Mouse (Mus musculus): ENCODE results near the gene Mertk. TPM values are rescaled to one million over a fixed set of nuclear protein-coding genes. Genes with fewer than 3 reads are reported as not detected.

Gene Mertk
- polyA plus RNA-seq, 1 experiment, result 6.5 TPM

DNA sequence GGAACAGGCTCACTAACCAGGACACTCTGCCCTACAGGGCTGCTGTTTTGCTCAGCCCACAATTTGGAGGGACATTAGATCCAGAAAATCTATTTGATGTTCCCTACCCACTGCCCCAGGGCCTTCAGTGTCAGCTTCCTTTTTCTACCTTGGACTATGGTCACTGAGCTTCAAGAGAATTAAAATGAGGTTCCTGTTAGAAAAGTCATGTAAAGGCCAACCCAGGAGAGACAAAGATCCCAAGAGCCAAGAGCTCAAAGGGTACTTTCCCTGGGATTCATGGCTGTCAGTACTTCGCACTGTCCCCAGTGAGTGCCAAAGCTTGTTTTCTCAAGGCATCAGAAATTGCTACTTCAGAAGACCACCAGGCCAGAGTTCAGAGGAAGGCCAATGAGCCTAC lies 17.2 kb downstream of the Mertk start:
- 94% methylated on average over 1 of the region's 1 CpGs for WGBS
- no peak for DNase-seq (ENCODE audit: low read depth, low spot score)

DNA sequence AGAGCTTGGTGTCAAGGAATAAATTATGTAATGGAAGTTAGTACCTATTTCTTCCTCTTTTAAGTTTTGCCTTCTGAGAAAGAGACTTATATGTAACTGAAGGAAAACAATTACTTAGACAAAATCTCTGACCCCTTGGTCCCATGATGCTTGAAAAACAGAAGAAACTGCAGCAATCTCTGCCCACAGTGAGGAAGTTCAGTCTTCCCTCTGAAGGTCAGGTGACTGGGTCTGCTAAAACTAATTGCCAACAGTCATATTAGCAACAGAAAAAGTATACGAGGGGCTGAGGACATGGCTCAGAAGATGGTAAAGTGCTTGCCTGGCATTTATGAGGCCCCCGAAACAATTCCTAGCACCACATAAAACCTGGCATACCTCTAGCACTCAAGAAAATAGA lies 20.6 kb downstream of the Mertk start:
- WGBS, result 92% methylated on average over 2 of the region's 2 CpGs
- DNase-seq (ENCODE audit: low read depth, low spot score), result no peak

DNA sequence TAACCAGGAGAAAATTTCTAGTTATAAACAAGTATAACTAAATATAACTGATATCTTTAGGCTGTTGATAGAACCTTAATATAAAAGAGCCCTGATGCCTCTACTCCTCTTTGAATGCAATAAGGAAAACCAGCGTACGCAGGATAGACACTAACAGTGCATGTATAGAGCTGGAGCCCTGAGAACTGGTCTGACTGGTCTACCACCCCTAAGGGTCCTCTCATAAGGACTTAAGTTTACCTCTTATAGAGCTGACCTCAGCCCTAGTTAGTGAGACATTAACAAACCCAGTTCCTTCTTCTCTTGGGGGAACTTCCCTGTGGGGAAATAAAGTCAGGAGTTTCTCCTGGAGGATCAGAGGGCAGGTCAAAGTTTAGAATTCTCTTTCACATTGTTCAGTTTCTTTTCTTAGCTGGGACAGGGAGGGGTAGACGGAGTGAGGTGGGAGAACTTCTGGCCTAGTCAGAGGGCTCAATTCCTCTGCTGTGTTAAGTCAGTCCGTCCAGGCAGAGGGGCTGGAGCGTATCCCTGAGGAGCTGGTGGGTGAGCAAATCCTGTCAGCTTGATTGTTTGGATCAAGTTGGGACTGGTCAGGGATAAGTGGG lies 23.5 kb downstream of the Mertk start:
- WGBS, result 48% methylated on average over 5 of the region's 5 CpGs
- DNase-seq (ENCODE audit: low read depth, low spot score), result no peak

DNA sequence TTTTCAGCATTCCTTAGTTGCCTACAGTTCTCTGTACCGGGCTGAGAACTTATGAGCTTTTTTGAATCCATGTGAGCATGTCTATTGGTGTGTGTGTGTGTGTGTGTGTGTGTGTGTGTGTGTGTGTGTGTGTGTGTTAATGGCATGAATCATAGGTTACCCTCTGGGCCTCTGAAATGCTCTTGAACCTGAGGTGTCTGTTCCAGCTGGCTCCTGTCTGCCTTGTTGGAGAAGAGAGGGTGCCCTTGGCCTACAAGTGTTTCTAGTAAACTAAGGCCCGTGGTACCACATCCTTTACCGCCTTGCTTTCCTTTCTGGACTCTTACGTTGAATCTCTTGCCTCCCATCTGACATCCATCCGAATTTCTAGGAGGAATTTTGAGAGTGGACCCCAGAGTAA lies 27.3 kb downstream of the Mertk start:
- WGBS, result 41% methylated on average over 5 of the region's 5 CpGs
- DNase-seq (ENCODE audit: low read depth, low spot score), result no peak

DNA sequence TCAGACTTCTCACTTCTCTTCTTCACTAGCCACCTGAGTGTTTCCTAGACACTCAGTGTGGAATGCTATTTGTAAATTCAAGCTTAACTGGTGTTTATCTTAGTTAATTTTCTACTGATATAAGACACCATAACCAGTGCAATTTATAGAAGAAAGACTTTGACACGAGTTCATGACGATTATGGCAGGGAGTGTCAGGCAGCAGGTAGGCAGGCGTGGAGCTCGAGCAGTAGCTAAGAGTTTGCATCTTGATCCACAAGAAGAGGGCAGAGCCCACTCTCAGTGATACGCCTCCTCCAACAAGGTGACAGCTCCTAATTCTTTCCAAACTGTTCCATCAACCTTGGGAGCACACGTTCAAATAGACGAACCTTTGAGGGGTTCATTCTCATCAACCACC lies 27.9 kb downstream of the Mertk start:
- DNase-seq (ENCODE audit: low read depth, low spot score), result no peak
- WGBS, result 26% methylated on average over 7 of the region's 7 CpGs

DNA sequence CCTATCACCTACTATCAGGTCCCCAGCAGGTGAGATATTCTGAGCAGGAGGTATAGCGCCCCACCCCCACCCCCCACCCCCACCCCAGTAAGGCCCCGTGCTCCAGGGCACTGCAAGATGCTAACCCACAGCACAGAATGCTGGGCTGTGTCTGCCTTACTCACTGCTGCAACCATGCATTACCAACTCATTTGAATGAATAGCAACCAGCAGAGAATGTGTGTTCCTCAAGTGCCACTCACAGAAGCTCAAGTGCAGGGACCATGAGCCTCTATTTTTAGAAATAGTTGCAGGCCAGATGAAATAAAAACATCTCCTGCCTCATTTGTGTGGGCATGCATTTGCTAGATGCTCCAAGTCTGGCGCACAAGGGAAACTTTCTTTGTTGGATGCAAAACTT lies 28.8 kb downstream of the Mertk start:
- DNase-seq (ENCODE audit: low read depth, low spot score), result no peak
- 68% methylated on average over 3 of the region's 3 CpGs for WGBS

DNA sequence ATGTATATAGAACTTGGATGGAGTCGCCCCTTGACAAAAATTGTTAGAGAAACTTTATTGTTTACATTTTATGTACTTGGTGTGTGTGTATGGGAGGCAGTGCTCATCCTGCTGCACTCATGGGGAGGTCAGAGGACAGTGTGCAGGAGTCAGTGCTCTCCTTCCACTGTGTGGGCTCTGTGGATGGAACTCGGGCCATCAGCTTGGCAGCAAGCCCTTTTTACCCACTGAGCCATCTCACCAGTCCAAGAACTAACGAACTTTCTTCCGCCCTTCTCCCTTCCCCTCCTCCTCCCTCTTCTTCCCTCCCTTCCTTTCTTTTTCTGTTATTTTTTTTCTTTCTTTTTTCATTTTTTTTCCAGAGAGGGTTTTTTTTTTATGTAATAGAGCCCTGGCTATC lies 29.3 kb downstream of the Mertk start:
- no peak for DNase-seq (ENCODE audit: low read depth, low spot score)
- WGBS, result 68% methylated on average over 4 of the region's 4 CpGs

DNA sequence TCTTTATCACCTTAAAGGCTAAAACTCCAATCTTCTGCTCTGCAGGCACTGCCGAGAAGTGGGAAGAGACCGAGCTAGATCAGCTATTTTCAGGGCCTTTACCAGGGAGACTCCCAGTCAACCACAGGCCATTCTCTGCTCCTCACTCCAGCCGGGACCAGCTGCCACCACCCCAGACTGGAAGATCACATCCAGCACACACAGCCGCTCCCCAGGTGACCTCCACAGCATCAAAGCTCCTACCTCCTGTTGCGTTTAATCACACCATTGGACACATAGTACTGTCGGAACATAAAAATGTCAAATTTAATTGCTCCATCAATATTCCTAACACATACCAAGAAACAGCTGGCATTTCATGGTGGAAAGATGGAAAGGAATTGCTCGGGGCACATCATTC lies 30.4 kb downstream of the Mertk start:
- 90% methylated on average over 7 of the region's 7 CpGs for WGBS
- DNase-seq (ENCODE audit: low read depth, low spot score), result no peak

DNA sequence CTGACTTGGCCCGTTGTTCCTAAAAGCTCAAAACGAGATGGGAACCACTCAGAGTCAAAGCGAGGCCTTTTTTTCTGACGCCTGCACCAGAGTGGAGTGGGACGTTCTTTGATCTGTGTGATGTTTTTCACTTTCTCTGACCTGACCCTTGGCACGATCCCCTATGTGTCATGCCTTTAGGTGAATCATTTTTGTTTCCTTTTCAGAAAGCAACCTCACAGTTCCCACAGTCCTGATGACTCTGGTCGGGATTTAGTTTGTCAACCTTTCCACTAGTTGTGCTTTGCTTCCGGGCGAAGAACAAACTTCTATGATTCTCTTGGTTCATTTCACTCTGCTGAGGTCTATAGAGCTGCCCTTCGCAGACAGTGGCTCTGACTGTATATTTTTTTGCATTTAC lies 32.8 kb downstream of the Mertk start:
- DNase-seq (ENCODE audit: low read depth, low spot score), result no peak
- 75% methylated on average over 10 of the region's 10 CpGs for WGBS

DNA sequence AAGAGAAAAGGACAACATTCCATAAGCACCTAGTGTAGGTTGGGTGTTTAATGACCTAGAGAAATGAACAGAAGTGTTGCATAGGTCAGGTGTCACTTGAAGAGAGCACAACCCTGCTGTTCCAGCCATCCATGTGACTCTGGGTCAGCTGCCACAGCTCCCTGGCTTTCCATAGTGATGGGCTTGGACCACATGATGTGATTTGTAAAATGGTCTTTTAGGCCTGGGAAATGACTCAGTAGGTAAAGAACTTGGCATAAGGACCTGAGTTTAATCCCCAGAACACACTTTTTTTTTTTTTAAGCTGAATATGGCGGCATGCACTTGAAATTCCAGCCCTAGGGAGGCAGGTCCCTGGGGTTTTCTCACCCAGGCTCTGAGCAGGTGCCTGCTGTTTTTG lies 33.2 kb downstream of the Mertk start:
- DNase-seq (ENCODE audit: low read depth, low spot score), result no peak
- 91% methylated on average over 1 of the region's 1 CpGs for WGBS

DNA sequence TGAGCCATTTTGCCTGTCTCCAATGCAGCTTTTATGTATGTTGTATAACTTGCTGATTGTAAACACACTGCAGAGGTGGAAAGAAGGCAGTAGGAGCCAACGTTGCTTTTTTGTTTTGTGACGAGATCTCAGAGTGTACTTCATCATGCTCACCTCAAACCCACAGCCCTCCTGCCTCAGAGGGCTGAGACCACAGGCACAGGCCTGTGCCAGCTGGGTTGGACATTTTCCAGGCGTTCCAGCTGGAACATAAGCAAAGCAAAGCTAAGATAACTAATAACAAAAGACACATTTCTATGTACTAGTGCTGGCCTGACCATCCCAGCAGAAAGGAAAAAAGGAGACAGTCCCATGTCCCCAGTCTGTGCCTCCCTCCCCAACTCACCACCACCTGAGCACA lies 36.3 kb downstream of the Mertk start:
- WGBS, result 50% methylated on average over 3 of the region's 3 CpGs

DNA sequence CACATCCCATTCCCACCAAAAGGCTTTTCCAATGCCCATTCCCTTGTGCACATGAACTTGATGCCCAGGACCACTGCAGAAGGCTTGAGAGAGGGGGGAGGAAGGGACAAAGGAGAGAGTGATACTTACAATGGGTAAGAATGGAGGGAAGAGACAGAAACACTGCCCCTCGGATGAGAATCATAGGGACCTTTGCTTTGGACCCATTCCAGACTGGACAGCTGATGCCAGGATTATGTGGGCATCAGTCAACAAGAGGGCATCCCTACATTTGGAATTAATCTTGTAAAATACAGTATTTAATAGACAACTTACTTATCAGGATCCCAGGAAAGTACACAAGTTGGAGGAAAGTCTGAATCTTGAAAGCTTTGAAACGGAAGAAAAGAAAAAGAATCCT lies 38.3 kb downstream of the Mertk start:
- 93% methylated on average over 2 of the region's 2 CpGs for WGBS
- no peak for DNase-seq (ENCODE audit: low read depth, low spot score)

More for the DNA sequence above, 36.3 kb downstream of the Mertk start:
- no peak for DNase-seq (ENCODE audit: low read depth, low spot score)

DNA sequence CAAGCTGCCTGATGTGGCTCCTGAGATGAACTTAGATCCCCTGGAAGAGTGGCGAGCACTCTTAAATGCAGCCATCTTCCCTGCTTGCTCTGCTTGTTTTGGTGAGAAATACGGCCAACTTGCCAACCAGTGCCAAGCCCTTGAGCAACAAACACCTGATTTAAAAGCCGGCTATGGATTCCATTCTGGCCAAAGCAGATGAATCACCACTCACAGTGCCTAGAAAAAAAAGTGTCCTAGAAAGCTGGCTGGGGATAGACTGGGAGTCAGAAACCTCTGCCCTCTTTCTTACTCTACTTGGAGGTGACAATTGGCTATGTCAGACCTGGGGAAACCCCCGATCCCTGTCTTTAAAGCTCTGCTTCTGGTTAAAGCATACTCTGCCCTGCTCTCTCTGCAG lies 39.0 kb downstream of the Mertk start:
- DNase-seq (ENCODE audit: low read depth, low spot score), result no peak

DNA sequence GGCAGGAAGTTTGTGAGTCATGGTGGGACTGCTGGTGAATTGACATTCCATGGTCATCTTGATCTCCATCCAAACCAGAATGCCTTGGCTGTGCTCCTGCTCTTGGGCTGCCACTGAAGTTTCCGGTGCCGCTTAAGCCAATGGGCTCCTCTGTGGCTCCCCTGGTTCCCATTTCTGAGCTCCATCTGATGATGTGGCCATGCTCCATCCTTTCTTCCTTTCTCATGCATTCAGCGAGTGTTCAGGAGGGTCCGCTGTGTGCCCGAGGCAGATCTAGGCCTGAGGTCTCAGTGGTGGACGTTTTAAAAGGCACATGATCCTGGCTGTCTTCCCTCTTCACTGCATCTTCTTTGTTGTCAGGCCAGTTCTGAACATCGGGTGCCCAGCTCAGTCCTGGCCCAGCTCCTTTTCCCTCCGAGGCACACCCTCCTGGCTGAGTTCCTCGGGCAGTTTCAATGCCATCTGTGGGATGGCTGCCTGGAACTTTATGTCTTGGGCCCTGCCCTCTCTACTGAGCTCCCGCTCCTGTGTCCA lies 40.0 kb downstream of the Mertk start:
- no peak for DNase-seq (ENCODE audit: low read depth, low spot score)
- 40% methylated on average over 10 of the region's 10 CpGs for WGBS

More for the DNA sequence above, 39.0 kb downstream of the Mertk start:
- 79% methylated on average over 4 of the region's 4 CpGs for WGBS

DNA sequence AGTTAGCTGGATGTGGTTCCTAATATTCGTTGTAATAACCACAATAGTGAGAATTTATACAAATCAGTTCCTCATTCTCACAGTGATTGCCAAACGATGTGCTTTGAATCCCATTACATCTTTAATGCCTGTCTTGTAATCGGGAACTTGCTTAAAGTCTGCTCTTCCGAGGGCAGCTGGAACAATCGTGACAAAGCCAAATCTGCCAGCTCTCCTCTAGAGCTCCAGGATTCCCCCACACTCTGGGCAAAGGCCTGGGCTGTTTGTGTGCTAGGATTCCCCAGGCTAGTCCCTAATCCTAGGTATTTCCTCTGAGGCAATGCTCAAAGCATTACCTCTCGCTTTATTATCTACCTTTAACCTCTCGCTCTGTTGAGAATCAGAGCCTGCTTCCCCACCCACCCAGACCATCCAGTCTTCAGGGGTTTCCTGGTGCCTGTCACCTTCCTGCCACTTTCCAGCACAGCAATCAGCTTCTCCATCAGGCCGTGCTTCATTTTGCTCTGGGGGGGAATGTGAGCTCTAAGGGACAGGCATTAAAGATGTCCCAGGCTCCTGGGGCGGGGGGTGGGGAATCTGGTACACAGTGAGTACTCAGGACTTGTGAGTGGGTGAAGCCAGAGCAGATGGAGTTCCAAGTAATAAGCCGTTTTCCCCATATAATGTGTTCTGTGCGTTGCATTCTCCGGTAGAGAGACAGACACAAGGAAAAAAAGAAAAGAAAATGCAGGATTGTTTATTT lies 47.3 kb downstream of the Mertk start:
- 36% methylated on average over 12 of the region's 12 CpGs for WGBS
- DNase-seq (ENCODE audit: low read depth, low spot score), result no peak

DNA sequence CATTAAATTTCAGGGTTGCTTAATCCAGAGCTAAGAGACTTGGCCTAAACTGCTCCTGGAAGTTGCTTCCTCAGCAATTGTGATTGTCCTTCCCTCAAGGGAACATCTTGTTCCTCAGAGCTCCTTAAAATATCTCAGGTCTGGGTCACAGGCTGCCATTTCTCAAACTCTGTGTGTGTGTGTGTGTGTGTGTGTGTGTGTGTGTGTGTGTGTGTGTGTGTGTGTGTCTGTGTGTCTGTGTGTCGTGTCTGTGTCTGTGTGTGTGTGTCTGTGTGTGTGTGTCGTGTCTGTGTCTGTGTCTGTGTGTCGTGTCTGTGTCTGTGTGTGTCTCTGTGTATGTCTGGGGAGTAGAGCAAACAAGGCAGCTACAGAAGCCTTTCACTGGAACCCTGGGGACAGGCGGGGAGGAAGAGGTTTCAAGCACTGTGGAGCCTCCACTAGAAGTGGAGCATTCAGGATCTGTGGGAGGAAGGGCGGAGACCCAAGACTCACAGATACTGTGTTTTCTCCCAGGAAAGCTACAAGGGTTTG lies 47.9 kb downstream of the Mertk start:
- WGBS, result 35% methylated on average over 5 of the region's 5 CpGs
- DNase-seq (ENCODE audit: low read depth, low spot score), result no peak

DNA sequence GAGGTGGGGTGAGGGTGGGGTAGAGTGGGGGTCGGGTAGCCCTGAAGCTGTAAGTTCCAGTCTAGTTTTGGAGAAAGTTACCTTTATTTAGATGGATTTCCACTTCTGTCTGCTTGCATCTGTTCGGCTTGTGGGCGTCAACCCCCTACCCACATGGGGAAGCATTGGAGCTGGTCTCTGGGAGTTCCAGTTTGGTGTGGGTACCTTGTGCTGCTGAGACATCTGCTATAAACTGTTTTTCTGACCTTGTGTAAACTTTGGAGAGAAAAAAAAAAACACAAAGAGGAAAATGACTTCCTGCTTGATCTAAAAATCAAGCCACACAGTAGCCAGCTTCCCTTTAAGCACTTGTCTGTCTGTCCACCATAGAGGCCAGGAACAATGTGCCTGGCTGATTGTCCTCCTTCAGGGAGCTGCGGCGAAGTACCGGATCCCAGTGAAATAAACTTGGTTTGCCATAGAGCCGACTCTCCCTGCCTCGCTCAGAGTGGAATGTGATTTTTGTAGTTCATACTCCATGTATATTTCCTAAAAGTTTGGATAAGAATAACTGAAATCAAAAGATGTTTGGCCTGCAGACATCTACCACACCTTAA lies 48.8 kb downstream of the Mertk start:
- DNase-seq (ENCODE audit: low read depth, low spot score), result no peak
- 30% methylated on average over 8 of the region's 8 CpGs for WGBS

DNA sequence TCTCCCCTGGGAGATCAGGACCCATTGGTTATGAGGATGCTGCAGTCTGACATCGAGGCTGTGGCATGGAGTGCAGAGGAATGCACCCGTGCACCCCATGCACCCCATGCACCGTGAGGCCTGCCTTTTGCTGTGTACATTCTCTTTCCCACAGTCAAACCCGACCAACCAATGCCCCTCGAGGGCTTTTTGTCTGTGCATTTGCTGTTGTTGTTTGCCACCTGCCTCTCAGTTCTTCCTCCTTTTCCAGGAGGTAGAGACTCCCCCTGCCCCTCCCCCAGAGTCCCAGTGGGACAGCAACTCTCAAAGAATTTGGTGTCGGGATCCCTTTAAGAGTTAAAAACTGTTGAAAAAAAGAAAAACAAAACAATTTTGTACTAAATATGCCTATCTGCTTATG lies 49.4 kb downstream of the Mertk start:
- 73% methylated on average over 6 of the region's 6 CpGs for WGBS
- no peak for DNase-seq (ENCODE audit: low read depth, low spot score)

DNA sequence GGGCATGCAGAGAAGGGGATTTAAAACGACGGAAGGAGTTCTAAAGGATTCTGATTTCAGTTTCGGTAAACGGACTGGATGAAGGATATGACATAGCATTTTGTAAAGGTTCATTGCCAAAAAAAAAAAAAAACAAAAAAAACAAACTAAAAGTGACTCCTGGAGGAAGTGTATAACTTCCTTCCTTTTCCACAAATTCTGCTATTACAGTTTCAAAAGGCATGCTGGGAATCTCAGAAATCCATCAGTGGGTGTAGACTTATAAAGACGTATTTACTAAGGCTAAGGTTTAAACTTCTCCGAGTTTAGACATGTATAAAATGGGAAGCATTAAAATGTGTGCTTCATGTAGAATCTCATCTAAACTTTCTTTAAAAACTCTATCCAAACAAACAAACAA lies 52.3 kb downstream of the Mertk start:
- WGBS, result 70% methylated on average over 6 of the region's 6 CpGs
- no peak for DNase-seq (ENCODE audit: low read depth, low spot score)

DNA sequence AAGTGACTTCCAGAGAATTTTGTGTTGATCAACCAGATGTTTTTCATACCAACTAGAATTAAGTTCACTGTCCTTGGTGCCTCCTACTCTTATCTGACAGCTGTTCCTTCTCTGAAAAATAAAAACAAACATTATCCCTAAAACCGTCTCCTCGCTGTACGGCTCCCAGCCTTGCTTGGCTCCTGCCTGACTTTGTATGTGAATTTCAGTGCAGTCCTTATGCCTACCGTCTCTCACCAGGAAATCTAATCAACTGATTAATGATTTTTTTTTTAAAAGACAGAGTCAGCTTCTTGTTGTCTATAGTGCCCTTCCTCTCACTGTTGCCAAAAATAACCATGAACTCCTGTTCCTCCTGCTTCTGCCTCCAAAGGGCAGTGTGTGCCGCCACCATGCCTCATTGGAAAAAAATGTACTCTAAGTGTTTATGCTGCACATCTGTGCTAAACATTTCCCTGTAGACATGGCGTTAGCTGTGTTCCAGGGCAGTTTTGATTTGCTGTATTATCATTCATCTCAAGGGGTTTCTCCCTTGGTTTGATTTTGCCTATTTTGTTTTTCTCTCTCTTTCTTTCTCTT lies 54.6 kb downstream of the Mertk start:
- WGBS, result 69% methylated on average over 6 of the region's 6 CpGs
- no peak for DNase-seq (ENCODE audit: low read depth, low spot score)
